Mouse (Mus musculus) thymus, adult 2 months (tissue): Measurements from ENCODE around the gene Kcnk3. TPM values are rescaled to one million over a fixed set of nuclear protein-coding genes. Genes with fewer than 3 reads are reported as not detected.

Experiments used
- DNase-seq: peaks from one replicate; pipeline ENCODE4 v3.0.0; 2021
- H3K27ac ChIP-seq: fragments of 200-500 bp; 2 replicates; pipeline ENCODE4 v1.5.1; 2012; ENCODE audit warnings: low read length, control low read depth; ENCODE audit not compliant: control insufficient read depth, insufficient read depth
- H3K27me3 ChIP-seq: fragments of 200-500 bp; 2 replicates; pipeline ENCODE4 v1.6.1; 2012; ENCODE audit warnings: mild to moderate bottlenecking, low read length, moderate library complexity, mixed read lengths; ENCODE audit not compliant: control insufficient read depth, insufficient read depth
- H3K36me3 ChIP-seq: fragments of 200-500 bp; 2 replicates; pipeline ENCODE4 v1.6.1; 2012; ENCODE audit warnings: mild to moderate bottlenecking, low read length, moderate library complexity; ENCODE audit not compliant: control insufficient read depth, insufficient read depth
- H3K4me1 ChIP-seq: fragments of 200-500 bp; replicated peaks from 2 replicates; pipeline ENCODE4 v1.6.1; 2012; ENCODE audit warnings: low read length; ENCODE audit not compliant: control insufficient read depth, insufficient read depth
- H3K4me3 ChIP-seq: fragments of 200-500 bp; 2 replicates; pipeline ENCODE4 v1.5.1; 2012; ENCODE audit warnings: mild to moderate bottlenecking, low read length, control low read depth, moderate library complexity; ENCODE audit not compliant: control insufficient read depth, insufficient read depth
- CTCF ChIP-seq: fragments of 200-500 bp; IDR thresholded peaks from 2 replicates; pipeline ENCODE4 v1.5.1; 2012; ENCODE audit warnings: mild to moderate bottlenecking, control low read depth, low read length, moderate library complexity, borderline replicate concordance; ENCODE audit not compliant: control insufficient read depth, poor library complexity, insufficient read depth; ENCODE audit errors: extremely low read depth
- POLR2A ChIP-seq: fragments of 200-500 bp; IDR thresholded peaks from 2 replicates; pipeline ENCODE4 v1.6.1; 2012; ENCODE audit warnings: mild to moderate bottlenecking, low read length, control low read depth, moderate library complexity; ENCODE audit not compliant: control insufficient read depth, poor library complexity, insufficient read depth; ENCODE audit errors: extremely low read depth
- WGBS: fragments of 180-500 bp; shearing (Covaris S2); methylation state at CpG from one replicate; pipeline ENCODE4 v1.1.7; 2018; 5-methylcytosine and 5-hydroxymethylcytosine counted together
- polyA plus RNA-seq: library from polyadenylated mRNA; depleted of rRNA; stranded (reverse); fragments of >200 nt; gene quantifications from 2 replicates; pipeline ENCODE4 v1.2.3, GENCODE M21; 2012

Gene Kcnk3
- polyA plus RNA-seq, 1 experiment = 27.7 TPM

GRCm38 (mm10) chr5:30615819-30616218 is 27.8 kb downstream of the Kcnk3 start:
- no peaks in the 10 kb centered on the region for H3K4me1 ChIP-seq
- 91% methylated on average over 4 of the region's 4 CpGs for WGBS

GRCm38 (mm10) chr5:30616644-30617043 is 28.7 kb downstream of the Kcnk3 start:
- WGBS = 68% methylated on average over 3 of the region's 3 CpGs
- H3K27me3 ChIP-seq = no peaks in the 10 kb centered on the region
- H3K36me3 ChIP-seq = no peaks in the 10 kb centered on the region
- H3K4me1 ChIP-seq = no peaks in the 10 kb centered on the region
- no peak overlapping the region for H3K4me3 ChIP-seq
- TF ChIP-seq CTCF (no peak), POLR2A (no peak)
- DNase-seq = no peak
- H3K27ac ChIP-seq = no peak overlapping the region

More at GRCm38 (mm10) chr5:30615819-30616218, 27.8 kb downstream of the Kcnk3 start:
- Histone ChIP-seq H3K27ac (no peak overlapping the region), H3K4me3 (no peak overlapping the region), H3K36me3 (no peaks in the 10 kb centered on the region), H3K27me3 (no peaks in the 10 kb centered on the region)
- no peak for DNase-seq
- no peak for TF ChIP-seq CTCF
- TF ChIP-seq POLR2A = no peak

- Histone ChIP-seq H3K27ac (no peak overlapping the region), H3K4me3 (no peak overlapping the region)
- no peak for TF ChIP-seq CTCF
- no peak for TF ChIP-seq POLR2A
These were observed 29.4 kb downstream of the Kcnk3 start for GRCm38 (mm10) chr5:30617357-30617756.

GRCm38 (mm10) chr5:30617851-30618250 is 29.9 kb downstream of the Kcnk3 start:
- Histone ChIP-seq H3K4me3 (no peak overlapping the region), H3K27me3 (peaks cover 8% of the 10 kb centered on the region), H3K36me3 (no peaks in the 10 kb centered on the region), H3K27ac (no peak overlapping the region), H3K4me1 (peaks cover 8% of the 10 kb centered on the region; the same call in 1 of the 2 replicates)
- DNase-seq = no peak
- TF ChIP-seq CTCF = no peak
- no peak for TF ChIP-seq POLR2A
- WGBS = 70% methylated on average over 11 of the region's 11 CpGs

More at GRCm38 (mm10) chr5:30617357-30617756, 29.4 kb downstream of the Kcnk3 start:
- Histone ChIP-seq H3K4me1 (peaks cover 3% of the 10 kb centered on the region; the same call in 1 of the 2 replicates), H3K36me3 (no peaks in the 10 kb centered on the region), H3K27me3 (peaks cover 4% of the 10 kb centered on the region; the same call in 1 of the 2 replicates)
- 27% methylated on average over 3 of the region's 3 CpGs for WGBS
- DNase-seq = no peak

GRCm38 (mm10) chr5:30618376-30619003 is 30.5 kb downstream of the Kcnk3 start:
- H3K4me1 ChIP-seq = peaks cover 10% of the 10 kb centered on the region; the same call in 1 of the 2 replicates
- WGBS = 81% methylated on average over 8 of the region's 8 CpGs
- H3K27ac ChIP-seq = no peak overlapping the region
- H3K36me3 ChIP-seq = no peaks in the 10 kb centered on the region
- TF ChIP-seq POLR2A (no peak), CTCF (no peak)
- no peak for DNase-seq
- no peak overlapping the region for H3K4me3 ChIP-seq
- H3K27me3 ChIP-seq = peaks cover 9% of the 10 kb centered on the region

GRCm38 (mm10) chr5:30619211-30619610 is 31.2 kb downstream of the Kcnk3 start:
- 61% methylated on average over 2 of the region's 2 CpGs for WGBS
- no peak for DNase-seq
- H3K4me1 ChIP-seq = peaks cover 10% of the 10 kb centered on the region; the same call in 1 of the 2 replicates
- no peak overlapping the region for H3K27ac ChIP-seq
- peaks cover 9% of the 10 kb centered on the region for H3K27me3 ChIP-seq
- no peak overlapping the region for H3K4me3 ChIP-seq
- no peak for TF ChIP-seq POLR2A
- no peak for TF ChIP-seq CTCF
- no peaks in the 10 kb centered on the region for H3K36me3 ChIP-seq
